Mouse (Mus musculus) spleen, adult 12 weeks (tissue): ENCODE results near the gene Sae1.
A peak's percentile ranks its signal among the peaks of the same experiment; 100 is the strongest.
"Not testable (repeated sequence)": the region's sequence is repeated elsewhere in the genome, so short reads cannot be mapped to it uniquely, and the experiment has no call there.

ENCODE experiments used
- DNase-seq: peaks from one replicate; pipeline ENCODE4 v3.0.0; 2022; ENCODE audit warnings: low spot score

Gene Sae1

GRCm38 (mm10) chr7:16402968-16403948 is 15.7 kb upstream of the Sae1 start:
- DNase-seq = peak; percentile 33

GRCm38 (mm10) chr7:16402449-16402848 is 14.8 kb upstream of the Sae1 start:
- no peak for DNase-seq

GRCm38 (mm10) chr7:16401991-16402431 is 14.4 kb upstream of the Sae1 start:
- DNase-seq = peak; percentile 68

GRCm38 (mm10) chr7:16400689-16401611 is 13.3 kb upstream of the Sae1 start, which contains the start of gene Zc3h4:
Gene Zc3h4 (plus strand): TSS chr7:16400910.
- peak; percentile 84 for DNase-seq

- peak; percentile 95 for DNase-seq
Observed at GRCm38 (mm10) chr7:16399820-16400688, 12.4 kb upstream of the Sae1 start.

GRCm38 (mm10) chr7:16399098-16399819 is 11.7 kb upstream of the Sae1 start:
- DNase-seq = peak; percentile 85

- DNase-seq = no peak
Observed at GRCm38 (mm10) chr7:16398387-16399050, 10.9 kb upstream of the Sae1 start.

- no peak for DNase-seq
Observed at GRCm38 (mm10) chr7:16397465-16397864, 9.9 kb upstream of the Sae1 start.

- no peak for DNase-seq
Observed at GRCm38 (mm10) chr7:16395944-16396343, 8.3 kb upstream of the Sae1 start.

GRCm38 (mm10) chr7:16392923-16393322 is 5.3 kb upstream of the Sae1 start:
- no peak for DNase-seq

- not testable (repeated sequence) for DNase-seq
Observed at GRCm38 (mm10) chr7:16389942-16390341, 2.3 kb upstream of the Sae1 start.

GRCm38 (mm10) chr7:16376505-16376904 is 11.1 kb downstream of the Sae1 start:
- DNase-seq = peak; percentile 47

- no peak for DNase-seq
Observed at GRCm38 (mm10) chr7:16374989-16375388, 12.6 kb downstream of the Sae1 start.

- DNase-seq = no peak
Observed at GRCm38 (mm10) chr7:16373719-16374118, 13.9 kb downstream of the Sae1 start.

- no peak for DNase-seq
Observed at GRCm38 (mm10) chr7:16370596-16370995, 17.0 kb downstream of the Sae1 start.

- DNase-seq = no peak
Observed at GRCm38 (mm10) chr7:16368835-16369234, 18.8 kb downstream of the Sae1 start.

- no peak for DNase-seq
Observed at GRCm38 (mm10) chr7:16366669-16367068, 20.9 kb downstream of the Sae1 start.

- DNase-seq = no peak
Observed at GRCm38 (mm10) chr7:16366133-16366646, 21.4 kb downstream of the Sae1 start.

- DNase-seq = no peak
Observed at GRCm38 (mm10) chr7:16364901-16365500, 22.6 kb downstream of the Sae1 start.
